Mouse (Mus musculus): ENCODE data around the gene Tbc1d4.

Tbc1d4 gene

GRCm38 (mm10) chr14:101532090-101532695 lies 76.8 kb downstream of the Tbc1d4 start:
- DNase-seq (ENCODE audit: low spot score in 2 of 2), result no peak

GRCm38 (mm10) chr14:101530455-101530854 lies 78.5 kb downstream of the Tbc1d4 start:
- no peak for DNase-seq (ENCODE audit: low spot score in 2 of 2)

GRCm38 (mm10) chr14:101529194-101529593 lies 79.8 kb downstream of the Tbc1d4 start:
- DNase-seq (ENCODE audit: low spot score in 2 of 2), result no peak

GRCm38 (mm10) chr14:101527420-101527996 lies 81.5 kb downstream of the Tbc1d4 start:
- DNase-seq (ENCODE audit: low spot score in 2 of 2), result no peak

- DNase-seq (ENCODE audit: low spot score in 2 of 2), result no peak
Observed at GRCm38 (mm10) chr14:101526478-101526877, 82.5 kb downstream of the Tbc1d4 start.

GRCm38 (mm10) chr14:101519964-101520363 lies 89.0 kb downstream of the Tbc1d4 start:
- DNase-seq (ENCODE audit: low spot score in 2 of 2), result no peak

- DNase-seq (ENCODE audit: low spot score in 2 of 2), result no peak
Observed at GRCm38 (mm10) chr14:101518259-101518658, 90.7 kb downstream of the Tbc1d4 start.

- DNase-seq (ENCODE audit: low spot score in 2 of 2), result peak in 1 of 2 experiments; percentile 42
Observed at GRCm38 (mm10) chr14:101517801-101518200, 91.2 kb downstream of the Tbc1d4 start.

- peak in 1 of 2 experiments; percentile 23 for DNase-seq (ENCODE audit: low spot score in 2 of 2)
Observed at GRCm38 (mm10) chr14:101517341-101517740, 91.7 kb downstream of the Tbc1d4 start.

- no peak for DNase-seq (ENCODE audit: low spot score in 2 of 2)
Observed at GRCm38 (mm10) chr14:101516864-101517263, 92.1 kb downstream of the Tbc1d4 start.

- DNase-seq (ENCODE audit: low spot score in 2 of 2), result no peak
Observed at GRCm38 (mm10) chr14:101516031-101516430, 93.0 kb downstream of the Tbc1d4 start.

- no peak for DNase-seq (ENCODE audit: low spot score in 2 of 2)
Observed at GRCm38 (mm10) chr14:101515271-101515670, 93.7 kb downstream of the Tbc1d4 start.

GRCm38 (mm10) chr14:101514557-101514971 lies 94.4 kb downstream of the Tbc1d4 start:
- no peak for DNase-seq (ENCODE audit: low spot score in 2 of 2)

- no peak for DNase-seq (ENCODE audit: low spot score in 2 of 2)
Observed at GRCm38 (mm10) chr14:101513163-101513562, 95.8 kb downstream of the Tbc1d4 start.

GRCm38 (mm10) chr14:101511410-101511809 lies 97.6 kb downstream of the Tbc1d4 start:
- no peak for DNase-seq (ENCODE audit: low spot score in 2 of 2)

- DNase-seq (ENCODE audit: low spot score in 2 of 2), result no peak
Observed at GRCm38 (mm10) chr14:101510540-101511313, 98.3 kb downstream of the Tbc1d4 start.

GRCm38 (mm10) chr14:101509759-101510158 lies 99.2 kb downstream of the Tbc1d4 start:
- DNase-seq (ENCODE audit: low spot score in 2 of 2), result no peak

GRCm38 (mm10) chr14:101507956-101508355 lies 101.0 kb downstream of the Tbc1d4 start:
- no peak for DNase-seq (ENCODE audit: low spot score in 2 of 2)

- no peak for DNase-seq (ENCODE audit: low spot score in 2 of 2)
Observed at GRCm38 (mm10) chr14:101507146-101507545, 101.8 kb downstream of the Tbc1d4 start.

GRCm38 (mm10) chr14:101505805-101506204 lies 103.2 kb downstream of the Tbc1d4 start:
- no peak for DNase-seq (ENCODE audit: low spot score in 2 of 2)

- no peak for DNase-seq (ENCODE audit: low spot score in 2 of 2)
Observed at GRCm38 (mm10) chr14:101504473-101505200, 104.4 kb downstream of the Tbc1d4 start.

Measured in urinary bladder, postnatal 36 days (tissue).